Mouse (Mus musculus) heart, adult 18-20 months (tissue): Measurements from ENCODE around the gene Avpi1. TPM values are rescaled to one million over a fixed set of nuclear protein-coding genes. Genes with fewer than 3 reads are reported as not detected.
A peak's percentile ranks its signal among the peaks of the same experiment; 100 is the strongest.

Experiments used
- DNase-seq, 2 experiments: peaks; one replicate each; pipeline ENCODE4 v3.0.0; 2021 to 2022; ENCODE audit warnings: mixed read lengths in 1 of 2
- long read RNA-seq, 2 experiments: library from polyadenylated mRNA; stranded (forward); transcript quantifications; one replicate each; pipeline ENCODE4 v2.0.0; 2021
- total RNA-seq, 2 experiments: library from RNA; stranded (reverse); gene quantifications; 2 replicates each; pipeline ENCODE4 v1.2.3; 2021

Gene Avpi1
- 10 to 100 TPM; 10.1 to 12.4 TPM for total RNA-seq
- long read RNA-seq, experiment 1, transcript Avpi1-201 (3 exons, 1,044 nt): major isoform, 10 of 13 reads
- long read RNA-seq, experiment 1, partial matches to known transcripts: 2 of 13 reads
- long read RNA-seq, experiment 1, other reads (novel, unspliced or antisense): 1 of 13 reads
- long read RNA-seq, experiment 2, transcript Avpi1-201 (3 exons, 1,044 nt): major isoform, 10 of 10 reads
- long read RNA-seq, experiment 2, partial matches to known transcripts: 0 of 10 reads
- long read RNA-seq, experiment 2, other reads (novel, unspliced or antisense): 0 of 10 reads

DNA sequence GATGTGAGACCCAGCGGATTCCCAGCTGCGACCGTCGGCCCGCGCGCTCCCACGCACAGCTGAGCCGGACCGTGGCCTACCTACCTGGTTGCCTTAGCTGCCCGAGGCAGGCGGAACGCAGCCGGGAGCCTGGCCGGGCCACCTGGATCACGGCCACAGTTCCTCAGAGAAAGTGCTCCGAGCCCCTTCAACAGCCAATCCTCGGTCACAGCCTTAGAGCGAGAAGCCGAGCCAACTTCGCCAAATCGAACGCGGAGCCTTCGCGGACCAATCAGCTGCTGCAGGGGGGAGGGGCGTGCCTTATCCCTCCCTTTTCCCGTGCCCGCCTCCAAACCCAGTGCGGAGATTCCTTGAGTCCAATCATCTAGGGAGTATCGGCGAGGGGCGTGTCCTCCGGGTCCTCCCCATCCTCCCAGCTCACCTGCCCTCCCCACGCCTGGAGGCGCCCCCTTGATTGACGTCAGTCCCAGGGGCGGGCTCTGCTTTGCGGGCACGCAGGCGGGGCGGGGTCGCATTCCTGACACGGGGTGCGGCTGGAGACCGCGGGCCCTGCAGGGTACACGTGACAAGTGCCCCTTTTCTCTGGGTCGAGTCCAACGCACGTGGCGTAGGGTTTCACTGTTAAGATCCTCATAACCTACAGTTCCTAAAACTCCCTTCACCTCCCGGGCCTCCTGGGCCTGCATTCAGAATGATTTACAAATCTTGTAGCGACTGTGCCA is at the start of gene Avpi1:
Gene Avpi1, minus strand, starts transcription at position 273 of the 722 bp plus-strand sequence.
- DNase-seq: peak; percentile 97 to 99

- DNase-seq: no peak
These were observed 48.6 kb upstream of the Avpi1 start for GRCm38 (mm10) chr19:42177461-42177860.

- no peak for DNase-seq
These were observed 48.0 kb upstream of the Avpi1 start for GRCm38 (mm10) chr19:42176841-42177240.

DNA sequence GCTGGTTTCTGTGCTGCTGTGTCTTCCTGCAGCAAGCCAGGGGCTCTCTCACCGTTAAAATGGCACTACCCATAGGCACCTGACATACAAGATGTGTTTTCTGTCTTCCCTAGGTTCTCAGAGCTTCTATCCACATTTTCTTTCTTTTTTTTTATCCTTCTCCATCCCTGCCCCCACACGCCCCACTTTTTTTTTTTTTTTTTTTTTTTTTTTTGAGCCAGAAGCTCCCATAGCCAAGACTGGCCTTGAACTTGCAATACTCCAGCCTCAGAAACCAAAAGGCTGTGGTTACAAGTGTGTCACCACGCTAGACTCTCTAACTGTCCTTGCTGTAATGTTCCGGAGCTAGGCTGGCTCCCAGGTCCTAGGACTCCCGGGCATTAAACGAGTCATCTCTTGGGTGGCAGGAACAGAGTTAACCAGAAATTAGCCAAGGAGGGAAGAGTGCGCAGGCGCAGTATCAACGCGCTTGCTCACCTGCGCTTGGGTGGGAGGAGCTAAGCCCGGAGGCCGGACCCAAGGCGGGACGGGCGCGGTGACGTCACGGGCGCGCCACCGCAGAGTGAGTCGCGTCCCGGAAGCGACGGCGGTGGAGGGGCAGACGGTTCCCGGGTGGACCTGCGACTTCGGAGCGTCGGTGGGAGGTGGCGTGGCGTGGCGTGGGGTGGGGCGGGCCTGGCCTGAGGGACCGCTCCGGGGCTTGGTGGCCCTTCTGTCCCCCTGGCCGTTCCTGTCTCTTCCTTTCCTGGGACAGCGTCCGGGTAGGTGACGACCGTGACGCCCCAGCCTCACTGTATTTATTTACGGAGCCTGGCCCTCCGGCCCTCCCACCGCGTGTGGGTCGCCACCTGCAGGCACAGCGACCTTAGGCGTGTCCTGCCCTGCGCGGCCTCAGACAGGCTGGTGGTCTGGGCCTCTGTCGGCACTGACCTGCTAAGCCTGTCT is 41.4 kb upstream of the Avpi1 start:
- DNase-seq: peak; percentile 91 to 94

- DNase-seq: no peak
These were observed 40.6 kb upstream of the Avpi1 start for GRCm38 (mm10) chr19:42169322-42169975.

DNA sequence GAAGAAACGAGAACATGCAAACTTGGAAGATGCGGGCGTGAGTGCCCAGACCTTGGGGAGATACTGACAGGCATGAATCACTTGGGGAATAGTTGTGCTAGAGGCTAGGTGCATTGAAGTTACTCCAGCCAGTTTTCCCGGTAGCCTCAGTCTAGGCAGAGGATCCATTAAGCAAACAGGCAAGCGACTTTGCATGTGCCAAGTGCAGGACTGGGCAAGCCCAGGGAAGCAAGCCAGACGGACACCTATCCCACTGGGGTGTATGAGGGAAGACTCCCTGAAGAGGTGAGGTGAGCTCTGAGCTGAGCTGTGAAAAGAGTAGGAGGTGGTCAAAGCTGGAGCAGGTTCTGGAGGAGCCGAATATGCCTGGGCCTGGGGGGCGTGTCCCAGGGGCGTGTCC is 38.6 kb upstream of the Avpi1 start:
- DNase-seq: no peak

DNA sequence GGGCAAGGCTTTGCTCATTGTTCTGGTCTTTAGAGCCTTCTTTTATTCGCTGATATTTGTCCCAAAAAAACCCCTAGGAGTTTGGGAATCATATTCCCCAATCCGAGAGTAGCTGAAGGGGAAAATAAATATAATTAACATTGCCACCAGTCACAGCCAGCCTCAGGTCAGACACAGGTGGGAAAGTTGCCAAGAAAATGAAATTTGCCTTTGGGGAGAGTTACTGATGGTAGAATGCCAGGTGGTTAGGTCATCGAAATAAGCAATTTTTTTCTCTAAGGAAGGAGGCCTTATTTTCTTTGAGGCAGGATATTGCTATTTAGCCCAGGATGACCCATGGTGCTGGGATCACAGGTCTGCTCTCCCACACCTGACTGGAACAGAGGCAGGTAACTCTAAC is 37.9 kb upstream of the Avpi1 start:
- no peak for DNase-seq

DNA sequence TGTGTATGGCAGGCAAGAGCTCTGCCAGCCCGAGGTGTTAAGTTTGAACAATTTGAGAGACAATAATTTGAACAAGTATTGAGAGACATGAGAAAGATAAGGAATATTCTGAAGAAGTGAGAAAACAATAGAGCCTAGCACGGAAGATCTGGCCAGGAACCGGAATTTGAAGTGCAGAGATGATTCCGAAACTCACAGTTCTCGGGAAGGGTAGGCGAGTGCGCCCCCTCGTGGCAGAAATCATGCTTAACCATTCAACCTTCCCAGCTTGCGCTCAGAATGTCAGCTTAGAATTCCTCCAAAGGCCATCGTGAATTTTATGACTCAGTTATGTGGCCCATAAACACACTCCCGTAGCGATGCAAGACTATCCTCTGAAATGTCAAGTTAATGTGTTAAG is 37.3 kb upstream of the Avpi1 start:
- peak; percentile 84 to 97 for DNase-seq

- DNase-seq: no peak
These were observed 35.3 kb upstream of the Avpi1 start for GRCm38 (mm10) chr19:42164188-42164587.

DNA sequence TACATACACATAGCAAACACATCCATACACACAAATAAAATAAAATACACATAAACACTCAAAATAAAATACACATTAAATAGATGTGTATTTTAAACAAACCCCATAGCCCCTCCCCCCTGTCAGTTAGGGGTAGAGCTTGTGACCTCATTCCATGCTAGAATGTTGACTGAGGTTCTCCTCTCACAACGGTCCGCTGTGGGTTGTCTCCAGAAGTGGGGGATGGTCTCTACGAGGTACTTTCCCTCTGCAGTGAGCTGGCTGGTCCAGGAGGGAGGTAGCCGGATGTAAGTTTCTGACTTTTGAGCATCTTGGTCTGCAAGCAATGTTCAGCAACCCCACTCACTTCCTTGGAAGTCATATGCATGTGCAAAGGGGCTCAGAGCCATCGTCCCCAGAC is 34.9 kb upstream of the Avpi1 start, which contains the start of gene Zfyve27:
Gene Zfyve27, plus strand, starts transcription at position 188 of the 400 bp plus-strand sequence.
- no peak for DNase-seq

GRCm38 (mm10) chr19:42158246-42159017 is 29.6 kb upstream of the Avpi1 start:
- DNase-seq: no peak

DNA sequence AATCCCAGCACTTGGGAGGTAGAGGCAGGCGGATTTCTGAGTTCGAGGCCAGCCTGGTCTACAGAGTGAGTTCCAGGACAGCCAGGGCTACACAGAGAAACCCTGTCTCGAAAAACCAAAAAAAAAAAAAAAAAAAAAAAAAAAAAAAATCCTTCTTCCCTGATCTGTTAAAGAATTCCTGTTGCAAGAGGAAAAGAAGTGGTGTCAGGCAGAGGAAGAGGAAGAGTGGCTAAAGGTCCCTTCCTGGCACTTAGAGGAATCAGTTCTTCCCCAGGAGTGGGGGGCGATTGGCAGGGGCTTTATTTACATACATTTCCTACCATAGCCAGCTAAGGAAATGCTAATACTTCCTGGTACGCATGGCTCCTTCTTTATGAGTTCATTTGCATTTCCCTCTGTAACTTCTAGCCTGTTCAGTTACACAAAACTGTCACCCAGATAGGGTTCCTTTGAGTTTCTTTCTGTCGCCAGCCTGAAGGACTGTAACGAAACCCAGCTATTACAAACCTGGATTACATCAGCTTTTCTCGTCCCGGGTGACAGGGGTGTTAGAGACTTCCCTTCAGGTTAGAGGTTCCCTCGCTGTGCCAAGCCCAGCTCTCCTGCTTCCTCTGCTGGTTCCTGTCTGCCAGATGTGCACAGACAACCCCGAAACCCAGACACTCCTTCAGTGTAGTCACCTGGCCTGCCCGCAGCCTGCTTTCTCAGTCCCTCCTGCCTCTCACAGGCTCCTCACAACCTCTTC is 28.8 kb upstream of the Avpi1 start:
- DNase-seq: no peak

DNA sequence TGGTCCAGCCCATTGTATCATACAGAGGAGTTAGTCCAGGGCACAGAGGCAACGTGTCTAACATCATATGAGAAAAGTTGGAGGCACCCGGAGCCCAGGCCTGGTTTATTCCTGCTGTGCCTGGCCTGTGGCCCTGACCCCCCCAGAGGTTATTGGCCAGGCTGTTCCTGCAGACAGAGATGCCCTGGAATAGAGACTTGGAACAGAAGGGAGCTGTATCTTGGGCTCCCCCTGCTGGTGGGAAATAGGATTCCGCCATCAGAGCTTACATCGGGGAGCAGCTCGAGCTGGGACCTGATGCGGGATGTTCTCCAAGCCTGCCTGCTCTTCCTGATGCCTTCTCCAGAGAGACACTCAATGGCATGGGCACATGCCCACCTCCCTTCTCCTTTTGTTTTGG is 23.1 kb upstream of the Avpi1 start:
- peak; percentile 91 to 93 for DNase-seq

- no peak for DNase-seq
These were observed 19.7 kb upstream of the Avpi1 start for GRCm38 (mm10) chr19:42148569-42148860.

- peak; percentile 84 to 86 for DNase-seq
These were observed 19.1 kb upstream of the Avpi1 start for GRCm38 (mm10) chr19:42147769-42148568.

DNA sequence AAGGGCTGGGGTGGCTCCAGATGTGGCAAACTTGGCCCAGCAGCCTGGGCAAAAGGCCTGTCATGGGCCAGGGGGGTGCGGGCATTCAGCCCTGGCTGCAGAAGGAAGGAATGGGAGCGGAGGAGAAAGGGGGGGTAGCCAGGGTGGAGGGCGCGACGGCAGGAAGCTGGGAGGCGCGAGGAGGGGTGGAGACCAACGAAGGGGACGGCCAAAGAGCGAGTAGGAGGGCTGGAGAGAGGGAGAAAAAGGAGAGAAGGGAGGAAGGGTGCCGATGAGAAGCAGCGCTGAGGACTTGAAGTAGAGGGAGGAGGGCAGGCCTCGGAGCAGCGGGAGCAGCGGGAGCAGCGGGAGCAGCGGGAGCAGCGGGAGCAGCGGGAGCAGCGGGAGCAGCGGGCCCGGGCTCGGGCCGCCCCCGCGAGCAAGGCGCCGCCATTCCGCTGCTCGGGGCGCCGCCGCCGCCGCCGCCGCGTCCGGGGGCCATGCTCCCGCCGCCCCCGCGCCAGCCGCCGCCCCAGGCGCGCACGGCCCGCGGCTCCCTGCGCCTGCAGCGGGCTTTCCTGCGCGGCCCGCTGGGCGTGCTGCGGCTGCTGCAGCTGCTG is 18.4 kb upstream of the Avpi1 start, which contains the start of gene Marveld1:
Gene Marveld1, plus strand, starts transcription at position 231 of the 599 bp plus-strand sequence.
- peak; percentile 88 to 94 for DNase-seq

DNA sequence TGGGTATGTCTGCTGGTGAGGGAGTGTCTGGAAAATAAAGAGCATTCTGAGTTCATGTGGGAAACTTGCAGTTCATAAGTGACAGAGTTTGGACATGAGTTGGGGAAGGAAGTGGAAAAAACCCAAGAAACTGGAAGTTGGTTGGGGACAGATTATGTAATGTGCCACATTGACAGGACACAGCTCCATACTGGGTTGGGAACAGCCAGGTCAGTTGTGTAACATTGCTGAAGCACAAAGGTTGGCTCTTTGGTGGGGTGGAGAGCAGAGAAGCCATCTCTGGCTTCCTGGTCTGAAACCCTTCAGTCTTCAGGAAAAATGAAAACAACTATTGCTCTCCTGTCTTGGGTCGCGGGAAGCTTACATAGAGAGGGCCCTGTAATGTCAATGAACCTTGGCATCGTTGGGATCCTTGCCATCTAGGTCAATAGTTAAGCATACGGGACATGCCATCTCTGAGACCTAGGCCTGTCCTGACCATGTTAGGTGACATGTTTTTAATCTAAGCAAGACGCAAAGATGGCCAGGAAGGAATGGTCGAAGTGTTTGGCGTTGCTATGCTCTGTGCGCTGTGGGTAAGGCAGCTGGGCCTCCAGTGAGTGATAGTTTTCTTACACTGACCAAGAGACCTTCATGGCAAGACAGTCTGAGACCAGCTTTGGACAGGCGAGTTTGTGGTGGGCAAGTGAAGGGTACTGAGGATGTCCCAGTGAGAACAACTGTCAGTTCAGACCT is 17.6 kb upstream of the Avpi1 start:
- peak; percentile 40 to 49 for DNase-seq

DNA sequence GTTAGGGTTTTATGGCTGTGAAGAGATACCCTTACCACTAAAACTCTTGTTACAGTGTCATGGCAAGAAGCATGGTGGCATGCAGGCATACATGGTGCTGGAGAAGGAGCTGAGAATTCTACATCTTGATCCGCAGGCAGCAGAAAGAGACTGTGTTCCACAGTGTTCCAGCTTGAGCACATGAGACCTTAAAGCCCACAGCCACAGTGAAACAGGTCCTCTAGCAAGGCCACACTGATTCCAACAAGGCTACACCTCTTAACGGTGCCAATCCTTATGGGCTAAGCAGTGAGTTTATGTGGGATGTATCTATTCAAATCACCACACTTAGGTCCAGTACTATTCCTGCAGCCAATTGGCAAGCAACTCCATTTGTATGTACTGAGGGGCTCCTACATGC is 16.9 kb upstream of the Avpi1 start:
- DNase-seq: no peak
